Comparison of ENCODE assay signal across 11 mouse cellular contexts in genomic region chr6:31096787-31097186, GRCm38 (mm10).
DNase-seq lines count a peak whose midpoint lies in the region; ATAC-seq and TF ChIP-seq lines count a peak whose summit lies in the region.
"Had no signal": no experiment of that assay in that cellular context is flagged by ENCODE, and none has a peak within 500 bp of the region (broad histone marks: within the 10 kb centered on the region; RNA-seq: fewer than 3 reads in every experiment).

No protein-coding gene starts in this region.

- 0 out of 2 replicates have a peak overlapping the region, but pooled peaks have one; percentile 3 for H3K9ac ChIP-seq in heart, postnatal 0 days (replicated peaks; ENCODE audit: low read depth, low read length)
- no peak overlapping the region for H3K9ac ChIP-seq in forebrain, embryonic 12.5 days
- no peak overlapping the region for H3K9ac ChIP-seq in hindbrain, postnatal 0 days (replicated peaks; ENCODE audit: low read length)
- no peak overlapping the region for H3K9ac ChIP-seq in midbrain, embryonic 15.5 days

- no peaks in the 10 kb centered on the region for H3K36me3 ChIP-seq in heart, postnatal 0 days (replicated peaks; ENCODE audit: control insufficient read depth, insufficient read depth, low read length)
- H3K36me3 ChIP-seq in forebrain, embryonic 12.5 days (replicated peaks), result no peaks in the 10 kb centered on the region
- no peaks in the 10 kb centered on the region for H3K36me3 ChIP-seq in hindbrain, postnatal 0 days (ENCODE audit: insufficient read depth, low read length)
- H3K36me3 ChIP-seq in midbrain, embryonic 15.5 days (replicated peaks), result no peaks in the 10 kb centered on the region

- intact Hi-C loops in heart, postnatal 10 days (cut with DNase I), result no loop called here

- no peaks in the 10 kb centered on the region for H3K27me3 ChIP-seq in heart, postnatal 0 days (ENCODE audit: control insufficient read depth, insufficient read depth, low read length)
- no peaks in the 10 kb centered on the region for H3K27me3 ChIP-seq in forebrain, embryonic 12.5 days
- H3K27me3 ChIP-seq in hindbrain, postnatal 0 days (ENCODE audit: insufficient read depth, low read length), result no peaks in the 10 kb centered on the region
- H3K27me3 ChIP-seq in midbrain, embryonic 15.5 days (replicated peaks), result no peaks in the 10 kb centered on the region

- no peak for ATAC-seq in heart, postnatal 0 days (ENCODE audit: insufficient read depth, low read depth)
- ATAC-seq in forebrain, embryonic 12.5 days (ENCODE audit: low FRiP score), result no peak
- no peak for ATAC-seq in hindbrain, postnatal 0 days
- no peak for ATAC-seq in midbrain, embryonic 15.5 days (replicated peaks)
- ATAC-seq: activated CD4-positive, CD25-positive, alpha-beta regulatory T cell, adult 4 months had no signal

- 66% methylated on average over 6 of the region's 6 CpGs for WGBS in heart, postnatal 0 days
- WGBS in forebrain, embryonic 12.5 days, result 51% methylated on average over 6 of the region's 6 CpGs
- 64% methylated on average over 6 of the region's 6 CpGs for WGBS in hindbrain, postnatal 0 days
- 72% methylated on average over 6 of the region's 6 CpGs for WGBS in midbrain, embryonic 15.5 days

- DNase-seq in heart, postnatal 0 days (ENCODE audit: low spot score), result no peak
- no peak for DNase-seq in heart, postnatal 10 days
- DNase-seq in hindbrain, postnatal 0 days (ENCODE audit: low spot score), result no peak
- no peak for DNase-seq in thymus, postnatal 4 days
- DNase-seq in spleen, adult 12 weeks (ENCODE audit: low spot score), result no peak
- DNase-seq in spleen, postnatal 36 days (ENCODE audit: low spot score in 2 of 2), result no peak
- DNase-seq: lung, postnatal 36 days; thymus, postnatal 25 days had no signal

- no peaks in the 10 kb centered on the region for H3K9me3 ChIP-seq in heart, postnatal 0 days (replicated peaks; ENCODE audit: control insufficient read depth, low read length)
- no peaks in the 10 kb centered on the region for H3K9me3 ChIP-seq in forebrain, embryonic 12.5 days
- no peaks in the 10 kb centered on the region for H3K9me3 ChIP-seq in hindbrain, postnatal 0 days (ENCODE audit: low read length)
- no peaks in the 10 kb centered on the region for H3K9me3 ChIP-seq in midbrain, embryonic 15.5 days

- TF ChIP-seq EP300 in heart, postnatal 0 days (IDR thresholded peaks at IDR 0.05; ENCODE audit: low read depth), result no peak

- no peak for TF ChIP-seq CTCF in heart, postnatal 0 days (IDR thresholded peaks at IDR 0.05; ENCODE audit: low read depth)
- no peak for TF ChIP-seq CTCF in hindbrain, postnatal 0 days (IDR thresholded peaks at IDR 0.05; ENCODE audit: low read depth)

- peak overlapping the region; percentile 93 for H3K27ac ChIP-seq in heart, postnatal 0 days (ENCODE audit: low read depth)
- H3K27ac ChIP-seq in forebrain, embryonic 12.5 days, result peak overlapping the region; percentile 90
- H3K27ac ChIP-seq in hindbrain, postnatal 0 days, result peak overlapping the region; percentile 79
- H3K27ac ChIP-seq in midbrain, embryonic 15.5 days, result peak overlapping the region; percentile 60

- H3K4me3 ChIP-seq in heart, postnatal 0 days (ENCODE audit: low read depth, low read length), result no peak overlapping the region
- H3K4me3 ChIP-seq in forebrain, embryonic 12.5 days (replicated peaks), result no peak overlapping the region
- no peak overlapping the region for H3K4me3 ChIP-seq in hindbrain, postnatal 0 days (ENCODE audit: low read length)
- no peak overlapping the region for H3K4me3 ChIP-seq in midbrain, embryonic 15.5 days

- H3K4me1 ChIP-seq in heart, postnatal 0 days (ENCODE audit: control insufficient read depth, insufficient read depth), result peaks cover 39% of the 10 kb centered on the region
- H3K4me1 ChIP-seq in forebrain, embryonic 12.5 days, result peaks cover 42% of the 10 kb centered on the region
- peaks cover 12% of the 10 kb centered on the region for H3K4me1 ChIP-seq in hindbrain, postnatal 0 days (ENCODE audit: insufficient read depth, low read length)
- peaks cover 18% of the 10 kb centered on the region for H3K4me1 ChIP-seq in midbrain, embryonic 15.5 days

- no peak overlapping the region for H3K4me2 ChIP-seq in heart, postnatal 0 days (ENCODE audit: low read depth, low read length)
- H3K4me2 ChIP-seq in forebrain, embryonic 12.5 days, result no peak overlapping the region
- no peak overlapping the region for H3K4me2 ChIP-seq in hindbrain, postnatal 0 days (ENCODE audit: low read depth, low read length)
- H3K4me2 ChIP-seq in midbrain, embryonic 15.5 days, result no peak overlapping the region
